Mouse (Mus musculus): ENCODE measurements around the gene Uck2. TPM values are rescaled to one million over a fixed set of nuclear protein-coding genes. Genes with fewer than 3 reads are reported as not detected.

The Uck2 gene
- polyA plus RNA-seq, 2 experiments: 15.3 to 42.6 TPM

DNA sequence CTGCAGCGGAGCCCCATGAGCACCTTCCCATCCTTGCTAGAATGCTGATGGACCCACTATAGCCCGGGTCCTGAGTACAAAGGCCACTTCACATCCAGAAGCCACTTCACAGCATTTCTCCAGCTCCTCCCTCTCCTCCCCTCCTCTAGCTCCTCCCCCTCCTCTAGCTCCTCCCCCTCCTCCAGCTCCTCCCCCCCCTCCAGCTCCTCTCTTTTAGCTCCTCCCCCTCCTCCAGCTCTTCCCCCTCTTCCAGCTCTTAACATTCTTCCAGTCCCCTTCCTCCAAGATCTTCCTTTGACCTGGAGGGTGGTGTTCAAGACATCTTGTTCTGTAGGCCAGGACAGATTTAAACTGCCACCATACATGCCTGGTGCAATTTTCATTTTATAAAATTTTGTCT lies 15.0 kb upstream of the Uck2 start:
- no peak overlapping the region for H3K4me3 ChIP-seq (ENCODE audit: insufficient read depth in 1 of 2, low read depth in 2 of 2, low read length in 2 of 2)
- DNase-seq (ENCODE audit: low read depth in 3 of 3, low spot score in 3 of 3) (no peak), ATAC-seq (ENCODE audit: insufficient read depth) (no peak)
- H3K9me3 ChIP-seq (ENCODE audit: control insufficient read depth, low read length): no peaks in the 10 kb centered on the region
- TF ChIP-seq EP300 (IDR thresholded peaks at IDR 0.05; ENCODE audit: low read depth) (no peak), CTCF (IDR thresholded peaks at IDR 0.05; ENCODE audit: low read depth) (no peak)
- no peak overlapping the region for H3K27ac ChIP-seq
- H3K27me3 ChIP-seq (ENCODE audit: control insufficient read depth, insufficient read depth, low read length): no peaks in the 10 kb centered on the region
- 84% methylated on average over 2 of the region's 2 CpGs for whole genome bisulfite sequencing (ENCODE audit: insufficient replicate concordance)
- no peaks in the 10 kb centered on the region for H3K36me3 ChIP-seq (replicated peaks; ENCODE audit: control insufficient read depth, insufficient read depth, low read depth)
- H3K9ac ChIP-seq (replicated peaks): no peak overlapping the region
- no peak overlapping the region for H3K4me2 ChIP-seq (ENCODE audit: low read depth)
- no peaks in the 10 kb centered on the region for H3K4me1 ChIP-seq (replicated peaks; ENCODE audit: control insufficient read depth in 2 of 2, insufficient read depth in 2 of 2, low read length in 1 of 2)

- no peaks in the 10 kb centered on the region; the same call in 1 of the 2 replicates for H3K27me3 ChIP-seq (ENCODE audit: control insufficient read depth, insufficient read depth, low read length)
- DNase-seq (ENCODE audit: low read depth in 3 of 3, low spot score in 3 of 3): no peak
- H3K4me3 ChIP-seq (ENCODE audit: insufficient read depth in 1 of 2, low read depth in 2 of 2, low read length in 2 of 2): no peak overlapping the region
- no peak overlapping the region for H3K4me2 ChIP-seq (ENCODE audit: low read depth)
- H3K4me1 ChIP-seq (replicated peaks; ENCODE audit: control insufficient read depth in 2 of 2, insufficient read depth in 2 of 2, low read length in 1 of 2): peaks cover 0 to 12% of the 10 kb centered on the region in 2 experiments; a peak in 1 of 4 replicates
- no peak overlapping the region for H3K27ac ChIP-seq
- TF ChIP-seq CTCF (IDR thresholded peaks at IDR 0.05; ENCODE audit: low read depth): no peak
- no peak for TF ChIP-seq EP300 (IDR thresholded peaks at IDR 0.05; ENCODE audit: low read depth)
- no peak overlapping the region for H3K9ac ChIP-seq (replicated peaks)
- H3K36me3 ChIP-seq (replicated peaks; ENCODE audit: control insufficient read depth, insufficient read depth, low read depth): no peaks in the 10 kb centered on the region
- H3K9me3 ChIP-seq (ENCODE audit: control insufficient read depth, low read length): no peaks in the 10 kb centered on the region
- WGBS (ENCODE audit: insufficient replicate concordance): 66% methylated on average over 13 of the region's 13 CpGs
- no peak for ATAC-seq (ENCODE audit: insufficient read depth)
These were observed 10.7 kb upstream of the Uck2 start for GRCm38 (mm10) chr1:167295679-167296402.

GRCm38 (mm10) chr1:167292447-167292846 lies 7.3 kb upstream of the Uck2 start:
- WGBS (ENCODE audit: insufficient replicate concordance): 31% methylated on average over 11 of the region's 11 CpGs
- peaks cover 7% of the 10 kb centered on the region; the same call in 1 of the 2 replicates for H3K27me3 ChIP-seq (ENCODE audit: control insufficient read depth, insufficient read depth, low read length)
- no peaks in the 10 kb centered on the region for H3K9me3 ChIP-seq (ENCODE audit: control insufficient read depth, low read length)
- TF ChIP-seq EP300 (IDR thresholded peaks at IDR 0.05; ENCODE audit: low read depth) (no peak), CTCF (IDR thresholded peaks at IDR 0.05; ENCODE audit: low read depth) (no peak)
- H3K4me2 ChIP-seq (ENCODE audit: low read depth): no peak overlapping the region
- DNase-seq (ENCODE audit: low read depth in 3 of 3, low spot score in 3 of 3) (no peak), ATAC-seq (ENCODE audit: insufficient read depth) (no peak)
- H3K4me3 ChIP-seq (ENCODE audit: insufficient read depth in 1 of 2, low read depth in 2 of 2, low read length in 2 of 2): no peak overlapping the region
- H3K9ac ChIP-seq (replicated peaks): no peak overlapping the region
- H3K27ac ChIP-seq: no peak overlapping the region
- peaks cover 22 to 38% of the 10 kb centered on the region in 2 experiments for H3K4me1 ChIP-seq (replicated peaks; ENCODE audit: control insufficient read depth in 2 of 2, insufficient read depth in 2 of 2, low read length in 1 of 2)
- no peaks in the 10 kb centered on the region for H3K36me3 ChIP-seq (replicated peaks; ENCODE audit: control insufficient read depth, insufficient read depth, low read depth)

DNA sequence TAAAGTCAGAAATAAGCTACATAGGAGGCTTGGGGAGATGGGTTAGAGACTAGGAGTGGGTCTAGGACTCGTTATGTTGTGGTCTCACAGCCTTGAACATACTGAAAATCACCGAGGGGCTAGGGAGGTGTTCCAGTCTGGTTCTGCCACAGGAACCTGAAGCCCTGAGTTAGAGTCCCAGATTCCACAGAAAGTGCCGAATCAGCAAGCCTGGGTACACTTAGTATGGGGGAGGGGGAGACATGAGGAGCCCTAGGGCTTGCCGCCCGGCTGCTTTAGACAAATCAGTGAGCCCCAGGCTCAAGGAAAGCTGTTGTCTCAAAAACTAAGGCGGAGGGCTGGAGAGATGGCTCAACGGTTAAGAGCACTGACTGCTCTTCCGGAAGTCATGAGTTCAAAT lies 6.5 kb upstream of the Uck2 start:
- Histone ChIP-seq H3K36me3 (replicated peaks; ENCODE audit: control insufficient read depth, insufficient read depth, low read depth) (no peaks in the 10 kb centered on the region), H3K27ac (no peak overlapping the region), H3K9ac (replicated peaks) (no peak overlapping the region), H3K9me3 (ENCODE audit: control insufficient read depth, low read length) (no peaks in the 10 kb centered on the region), H3K27me3 (ENCODE audit: control insufficient read depth, insufficient read depth, low read length) (peaks cover 7% of the 10 kb centered on the region; the same call in 1 of the 2 replicates), H3K4me1 (replicated peaks; ENCODE audit: control insufficient read depth in 2 of 2, insufficient read depth in 2 of 2, low read length in 1 of 2) (peaks cover 22 to 38% of the 10 kb centered on the region in 2 experiments), H3K4me2 (ENCODE audit: low read depth) (no peak overlapping the region), H3K4me3 (ENCODE audit: insufficient read depth in 1 of 2, low read depth in 2 of 2, low read length in 2 of 2) (no peak overlapping the region)
- ATAC-seq (ENCODE audit: insufficient read depth): no peak
- 69% methylated on average over 8 of the region's 8 CpGs for whole genome bisulfite sequencing (ENCODE audit: insufficient replicate concordance)
- TF ChIP-seq CTCF (IDR thresholded peaks at IDR 0.05; ENCODE audit: low read depth): no peak
- no peak for TF ChIP-seq EP300 (IDR thresholded peaks at IDR 0.05; ENCODE audit: low read depth)
- no peak for DNase-seq (ENCODE audit: low read depth in 3 of 3, low spot score in 3 of 3)

DNA sequence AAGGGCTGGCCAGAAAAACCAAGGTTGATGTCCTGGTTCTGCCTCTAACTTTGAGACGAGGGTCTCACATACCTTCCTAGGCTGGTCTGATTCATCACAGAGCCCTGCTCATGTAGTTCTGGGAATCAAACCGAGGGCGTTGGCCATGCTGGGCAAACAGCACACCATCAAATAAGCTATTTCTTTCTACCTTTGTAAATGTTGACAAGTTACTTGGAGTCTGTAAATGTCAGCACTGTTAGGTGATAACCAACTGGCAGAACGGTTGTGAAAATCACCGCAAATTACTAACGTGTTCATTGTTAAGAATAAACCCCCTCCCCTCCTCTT lies 5.1 kb upstream of the Uck2 start:
- Histone ChIP-seq H3K4me1 (replicated peaks; ENCODE audit: control insufficient read depth in 2 of 2, insufficient read depth in 2 of 2, low read length in 1 of 2) (peaks cover 26 to 42% of the 10 kb centered on the region in 2 experiments), H3K27me3 (ENCODE audit: control insufficient read depth, insufficient read depth, low read length) (peaks cover 13% of the 10 kb centered on the region), H3K4me3 (ENCODE audit: insufficient read depth in 1 of 2, low read depth in 2 of 2, low read length in 2 of 2) (no peak overlapping the region), H3K27ac (no peak overlapping the region), H3K4me2 (ENCODE audit: low read depth) (no peak overlapping the region), H3K36me3 (replicated peaks; ENCODE audit: control insufficient read depth, insufficient read depth, low read depth) (no peaks in the 10 kb centered on the region), H3K9me3 (ENCODE audit: control insufficient read depth, low read length) (no peaks in the 10 kb centered on the region), H3K9ac (replicated peaks) (no peak overlapping the region)
- no peak for DNase-seq (ENCODE audit: low read depth in 3 of 3, low spot score in 3 of 3)
- ATAC-seq (ENCODE audit: insufficient read depth): no peak
- TF ChIP-seq EP300 (IDR thresholded peaks at IDR 0.05; ENCODE audit: low read depth) (no peak), CTCF (IDR thresholded peaks at IDR 0.05; ENCODE audit: low read depth) (no peak)
- 38% methylated on average over 6 of the region's 6 CpGs for WGBS (ENCODE audit: insufficient replicate concordance)

Data from liver, embryonic 14.5 days (tissue).